Mouse (Mus musculus): ENCODE measurements around the gene Nrbf2.

Nrbf2 gene

DNA sequence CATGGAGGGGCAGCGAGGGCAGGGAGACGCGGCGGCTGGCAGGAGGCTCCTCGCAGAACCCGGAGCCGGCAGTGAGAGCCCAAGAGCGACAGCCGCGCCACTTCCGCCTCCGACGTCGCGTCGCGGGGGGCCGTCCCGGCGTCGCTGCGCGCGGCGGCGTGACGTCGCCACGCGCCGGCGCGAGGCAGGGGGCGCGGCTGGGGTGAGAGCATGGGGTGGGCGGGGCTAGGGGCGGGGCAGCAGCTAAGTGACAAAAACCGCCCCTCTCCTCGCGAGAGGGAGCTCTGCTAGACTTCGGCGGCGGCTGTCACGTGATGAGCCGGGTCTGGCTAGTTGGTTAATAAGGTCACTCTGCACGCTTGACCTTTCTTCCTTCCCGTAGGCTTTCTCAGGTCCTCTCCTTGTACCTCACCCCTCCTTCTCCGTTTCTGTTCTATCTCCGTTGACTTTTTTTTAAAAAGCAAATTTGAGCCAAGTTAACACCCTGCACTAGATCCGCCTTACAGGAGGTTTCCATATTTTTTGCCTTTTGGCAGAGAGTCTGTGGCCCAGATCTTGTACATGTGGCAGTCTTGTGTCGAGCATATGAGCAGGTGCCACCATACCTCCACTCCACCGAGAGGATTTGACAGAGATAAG is at the start of gene Nrbf2:
Gene Nrbf2, minus strand, starts transcription at position 130 of the 639 bp plus-strand sequence.
- peak; percentile 66 for DNase-seq (ENCODE audit: extremely low read depth, low read depth)

DNA sequence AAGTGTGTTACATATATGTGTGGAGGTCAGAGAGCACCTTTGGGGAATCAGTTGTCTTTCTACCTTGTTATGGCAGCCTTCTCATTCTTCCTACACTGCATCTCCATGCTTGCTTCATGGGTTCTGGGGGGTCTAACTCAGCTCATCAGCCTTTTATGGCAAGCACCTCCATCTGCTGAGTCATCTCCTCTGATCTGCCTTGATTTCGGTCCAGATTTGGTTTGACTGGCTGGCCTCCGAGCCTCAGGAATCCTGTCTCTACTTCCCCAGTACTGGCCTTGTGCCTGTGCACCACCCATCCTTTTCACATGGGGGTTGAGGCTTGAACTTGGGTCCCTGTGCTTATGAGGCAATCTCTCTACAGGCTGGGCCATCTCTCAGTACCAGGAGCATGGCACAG is 45.5 kb upstream of the Nrbf2 start:
- no peak for DNase-seq (ENCODE audit: extremely low read depth, low read depth)

DNA sequence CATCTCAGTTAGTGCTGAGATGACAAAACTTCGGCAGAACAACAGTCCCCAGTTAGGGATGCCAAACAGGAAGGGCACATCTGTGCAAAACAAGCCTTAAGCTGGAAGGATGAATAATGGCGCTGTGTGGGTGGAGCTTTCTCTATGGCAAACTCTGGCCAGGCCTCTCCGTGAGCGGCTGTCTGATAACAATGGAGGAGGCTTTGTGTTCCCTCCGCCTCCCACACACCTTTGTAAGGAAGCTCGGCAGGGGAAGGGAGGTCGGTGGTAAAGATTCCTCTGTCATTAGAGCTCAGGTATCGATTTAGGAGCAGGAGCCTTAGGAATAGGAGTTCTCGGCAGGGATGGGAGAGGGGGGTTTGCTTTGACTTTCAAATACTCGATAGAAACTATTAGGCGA is 44.6 kb upstream of the Nrbf2 start:
- DNase-seq (ENCODE audit: extremely low read depth, low read depth): no peak

DNA sequence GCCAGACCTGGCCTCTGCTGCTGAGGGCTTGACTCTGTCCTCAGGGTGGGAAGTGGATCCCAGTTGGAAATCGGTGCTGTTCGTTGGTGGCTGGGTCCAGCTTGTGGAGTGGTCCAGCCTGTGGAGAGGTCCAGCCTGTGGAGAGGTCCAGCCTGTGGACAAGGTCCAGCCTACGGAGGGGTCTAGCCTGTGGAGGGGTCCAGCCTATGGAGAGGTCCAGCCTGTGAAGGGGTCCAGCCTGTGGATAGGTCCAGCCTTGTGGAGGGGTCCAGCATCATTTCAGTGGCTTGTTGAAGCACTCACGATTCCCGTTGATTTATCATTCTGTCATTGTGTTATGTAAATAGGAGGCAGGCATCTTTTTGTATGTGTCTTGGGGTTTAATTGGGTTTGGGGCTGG is 43.1 kb upstream of the Nrbf2 start:
- DNase-seq (ENCODE audit: extremely low read depth, low read depth): no peak

DNA sequence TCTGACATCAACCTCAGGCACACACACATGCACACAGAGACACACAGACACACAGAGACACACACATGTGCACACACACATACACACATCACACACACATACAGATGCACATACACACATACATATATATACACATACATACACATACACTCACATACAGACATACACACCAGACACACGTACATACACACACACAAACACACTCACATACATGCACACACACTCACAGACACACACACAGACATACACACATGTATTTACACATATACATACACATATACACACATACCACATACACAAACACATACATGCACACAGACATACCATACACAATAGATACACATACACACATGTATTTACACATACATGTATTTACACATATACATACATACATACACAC is 38.9 kb upstream of the Nrbf2 start:
- DNase-seq (ENCODE audit: extremely low read depth, low read depth): no peak

DNA sequence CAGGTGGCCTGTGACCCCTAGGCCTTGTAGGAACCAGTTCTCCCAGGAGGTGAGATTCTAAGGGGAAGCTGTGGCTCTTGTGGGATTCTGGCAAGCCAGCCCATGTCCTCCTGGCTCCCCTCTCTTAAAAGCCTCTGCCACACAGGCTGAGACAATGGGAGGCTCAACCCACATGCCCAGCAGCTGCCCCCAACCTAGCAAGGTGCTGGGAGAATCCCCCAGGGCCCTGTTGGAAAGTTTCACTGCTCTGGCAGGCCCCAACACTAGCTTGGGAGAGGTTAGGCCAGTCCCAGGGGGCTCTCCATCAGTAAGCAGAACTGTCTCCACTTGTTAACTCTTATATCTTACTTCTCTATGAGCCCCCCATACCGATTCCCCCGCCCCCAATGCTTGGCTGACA is 36.3 kb upstream of the Nrbf2 start:
- no peak for DNase-seq (ENCODE audit: extremely low read depth, low read depth)

DNA sequence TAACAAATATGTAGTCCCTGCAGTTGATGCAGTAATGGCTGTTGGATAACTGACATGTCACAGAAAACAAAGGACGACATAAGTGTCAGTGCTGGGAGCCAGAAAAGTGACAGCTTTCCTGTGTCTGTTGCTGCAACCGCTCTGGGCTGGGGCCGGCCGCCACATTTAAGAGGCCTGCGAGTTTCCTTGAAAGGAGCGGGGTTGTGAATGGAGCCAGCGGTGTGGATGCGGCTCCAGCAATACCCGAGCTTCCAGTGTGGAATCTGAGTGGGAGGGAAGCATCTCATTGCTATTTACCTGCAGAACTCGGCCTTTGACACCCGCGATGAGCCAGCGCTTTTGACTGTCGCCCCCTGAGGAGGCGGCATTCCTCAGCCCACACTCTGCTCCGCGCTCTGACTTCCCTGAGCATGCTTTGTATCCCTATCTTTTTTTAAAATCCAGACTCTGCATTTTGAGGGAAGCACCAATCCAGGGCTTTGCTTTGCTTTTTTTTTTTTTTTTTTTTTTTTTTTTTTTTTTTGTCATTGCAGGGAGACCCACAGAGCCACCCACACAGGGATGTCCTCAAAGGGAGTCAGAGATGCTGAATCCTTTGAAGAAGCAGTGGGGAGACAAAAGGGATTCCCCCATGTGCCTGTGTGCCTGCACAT is 35.2 kb upstream of the Nrbf2 start:
- no peak for DNase-seq (ENCODE audit: extremely low read depth, low read depth)

DNA sequence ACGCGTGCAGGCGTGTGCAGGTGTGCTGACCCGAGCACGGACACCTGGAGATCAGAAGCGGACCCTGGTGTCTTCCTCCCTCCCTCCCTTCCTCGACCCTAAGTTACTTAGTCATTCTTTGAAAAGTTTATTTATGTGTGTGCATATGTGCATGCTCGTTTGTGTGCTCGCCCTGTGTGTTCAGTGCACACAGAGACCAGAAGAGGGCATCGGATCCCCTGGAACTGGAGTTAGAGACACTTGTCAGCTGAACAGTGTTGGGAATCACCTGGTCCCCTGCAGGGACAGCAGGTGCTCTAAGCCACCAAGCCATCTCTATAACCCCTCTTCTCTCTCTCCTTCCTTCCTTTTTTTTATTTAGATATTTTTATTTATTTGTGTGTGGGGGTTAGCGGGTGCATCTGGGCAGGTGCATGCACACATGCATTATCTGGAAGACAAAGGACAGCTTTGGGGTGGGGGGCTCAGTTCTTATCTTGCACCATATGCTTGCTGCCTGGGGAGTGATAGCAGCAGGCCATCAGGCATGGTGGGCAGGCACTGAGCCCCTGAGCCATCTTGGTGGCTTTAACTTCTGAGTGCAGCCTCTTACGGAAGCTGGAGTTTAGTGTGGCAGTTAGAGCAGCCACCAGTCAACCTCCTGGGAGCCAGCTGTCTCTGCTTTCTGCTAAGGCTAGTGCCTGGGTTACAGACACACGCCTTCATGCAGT is 34.1 kb upstream of the Nrbf2 start:
- DNase-seq (ENCODE audit: extremely low read depth, low read depth): no peak

DNA sequence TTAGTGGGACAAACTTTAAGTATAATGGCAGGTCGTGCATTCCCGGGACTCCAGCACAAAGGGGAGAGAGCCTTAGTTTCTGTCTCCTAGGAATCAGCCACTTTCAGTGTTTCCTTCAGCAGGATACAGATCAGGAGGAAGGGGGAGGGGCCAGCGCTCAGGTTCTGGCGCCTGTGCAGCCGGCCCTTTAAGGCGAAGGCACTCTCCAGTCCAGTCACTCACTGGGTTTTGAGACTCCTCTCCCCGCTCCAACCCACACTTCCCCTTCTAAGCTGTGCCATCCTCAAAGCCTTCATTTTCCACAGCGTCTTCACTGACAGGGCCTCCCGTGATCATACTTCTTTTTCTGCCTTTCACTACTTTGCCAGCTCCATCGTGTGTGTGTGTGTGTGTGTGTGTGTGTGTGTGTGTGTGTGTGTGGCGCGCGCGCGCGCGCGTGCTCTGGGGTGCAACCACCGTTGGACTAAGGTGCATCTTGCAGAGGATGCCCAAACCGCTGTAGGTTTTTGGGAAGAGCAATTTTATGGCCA is 32.9 kb upstream of the Nrbf2 start:
- no peak for DNase-seq (ENCODE audit: extremely low read depth, low read depth)

DNA sequence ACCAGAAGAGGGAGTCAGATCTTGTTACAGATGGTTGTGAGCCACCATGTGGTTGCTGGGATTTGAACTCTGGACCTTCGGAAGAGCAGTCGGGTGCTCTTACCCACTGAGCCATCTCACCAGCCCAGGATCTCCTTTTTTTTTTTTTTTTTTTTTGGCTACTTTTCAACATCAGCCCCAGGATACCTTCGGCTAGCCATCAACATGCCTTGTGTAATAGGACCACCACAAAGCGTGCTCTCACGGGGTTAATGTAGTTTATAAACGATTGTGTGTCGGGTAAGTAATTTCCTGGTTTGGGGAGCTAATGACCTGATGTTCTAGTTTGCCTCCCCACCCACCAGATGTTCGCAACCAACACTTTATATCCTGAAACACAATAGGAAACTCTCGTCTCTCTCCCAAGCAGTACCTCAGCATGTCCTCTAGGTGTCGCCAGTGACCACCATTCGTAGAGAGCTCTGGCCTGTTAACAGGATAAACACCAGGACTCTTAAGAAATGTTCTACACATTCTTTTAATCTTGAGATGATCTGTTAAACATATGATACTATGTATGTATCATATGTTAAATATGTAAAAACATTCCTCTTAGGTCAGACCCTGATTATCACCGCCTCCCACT is 29.8 kb upstream of the Nrbf2 start:
- no peak for DNase-seq (ENCODE audit: extremely low read depth, low read depth)

DNA sequence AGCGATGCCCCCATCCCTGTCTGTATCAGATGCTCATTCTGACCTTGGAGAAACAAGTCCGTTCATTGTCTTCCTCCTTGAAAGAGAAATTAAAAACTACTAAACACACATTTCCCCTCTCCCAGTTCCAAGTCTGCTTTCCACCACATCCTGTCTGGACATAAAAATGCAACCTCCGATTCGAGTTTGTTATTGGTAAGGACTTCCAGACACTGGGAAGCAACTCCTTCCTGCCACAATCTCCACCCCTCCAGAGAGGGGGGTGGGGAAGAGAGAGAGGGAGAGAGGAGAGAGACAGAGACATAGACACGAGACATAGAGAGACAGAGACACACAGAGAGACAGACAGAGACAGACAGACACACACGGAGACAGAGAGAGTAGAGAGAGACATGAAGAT is 27.4 kb upstream of the Nrbf2 start:
- DNase-seq (ENCODE audit: extremely low read depth, low read depth): no peak

DNA sequence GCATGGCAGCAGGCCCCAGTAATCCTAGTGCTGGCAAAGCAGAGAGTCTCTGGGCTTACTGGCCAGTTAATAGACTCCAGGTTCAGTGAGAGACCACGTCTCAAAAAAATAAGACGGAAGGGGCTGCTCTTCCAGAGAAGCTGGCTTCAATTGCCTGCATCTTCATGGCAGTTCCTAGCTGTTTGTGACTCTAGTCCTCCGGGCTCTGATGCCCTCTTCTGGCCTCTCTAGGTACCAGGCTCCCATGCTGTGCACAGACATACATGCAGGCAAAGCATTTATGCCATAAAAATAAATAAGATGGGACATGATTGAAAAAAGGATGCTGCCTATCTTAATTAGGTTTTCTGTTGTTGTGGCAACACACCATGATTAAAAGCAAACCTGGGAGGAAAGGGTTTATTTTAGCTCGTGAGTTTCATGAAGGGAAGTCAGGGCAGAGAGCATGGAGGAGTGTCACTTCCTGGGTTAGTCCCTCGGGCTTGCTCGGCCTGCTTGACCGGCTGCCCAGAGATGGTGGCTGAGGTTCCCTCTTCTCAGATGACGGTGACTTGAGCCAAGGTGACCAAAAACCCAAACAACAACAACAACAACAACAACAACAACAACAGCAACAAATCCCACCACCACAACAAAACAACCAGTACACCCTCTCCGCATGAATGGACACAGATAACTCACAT is 26.3 kb upstream of the Nrbf2 start:
- no peak for DNase-seq (ENCODE audit: extremely low read depth, low read depth)

DNA sequence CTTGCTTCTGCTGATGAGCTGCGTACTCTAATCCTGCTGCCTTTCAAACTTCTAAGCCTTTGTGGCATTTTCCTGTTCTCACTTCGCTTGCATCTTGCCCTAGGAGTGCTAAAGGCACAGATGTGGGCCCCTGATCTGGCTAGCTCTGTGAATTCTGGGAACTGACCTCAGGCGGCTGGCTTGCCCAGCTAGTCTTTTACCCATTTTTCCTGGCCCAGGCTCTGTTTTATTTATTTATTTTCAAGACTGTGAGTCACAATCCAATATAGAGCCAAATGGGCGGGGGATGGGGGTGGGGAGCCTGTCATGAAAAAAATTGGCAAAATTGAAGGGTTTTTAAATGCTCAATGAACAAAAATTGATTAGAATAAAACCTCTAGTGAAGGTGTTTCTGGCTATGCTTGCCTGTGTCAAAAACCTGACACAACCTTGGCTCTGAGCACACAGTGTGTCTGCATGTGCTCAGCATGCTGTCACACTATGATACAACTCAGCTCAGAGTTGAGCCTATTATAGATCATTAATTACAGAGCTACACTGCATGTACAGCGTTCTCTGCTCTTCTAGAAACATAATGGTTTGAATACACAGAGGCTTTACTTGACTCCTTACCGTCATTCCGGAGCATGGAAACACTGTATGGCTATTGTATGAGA is 24.5 kb upstream of the Nrbf2 start:
- no peak for DNase-seq (ENCODE audit: extremely low read depth, low read depth)

DNA sequence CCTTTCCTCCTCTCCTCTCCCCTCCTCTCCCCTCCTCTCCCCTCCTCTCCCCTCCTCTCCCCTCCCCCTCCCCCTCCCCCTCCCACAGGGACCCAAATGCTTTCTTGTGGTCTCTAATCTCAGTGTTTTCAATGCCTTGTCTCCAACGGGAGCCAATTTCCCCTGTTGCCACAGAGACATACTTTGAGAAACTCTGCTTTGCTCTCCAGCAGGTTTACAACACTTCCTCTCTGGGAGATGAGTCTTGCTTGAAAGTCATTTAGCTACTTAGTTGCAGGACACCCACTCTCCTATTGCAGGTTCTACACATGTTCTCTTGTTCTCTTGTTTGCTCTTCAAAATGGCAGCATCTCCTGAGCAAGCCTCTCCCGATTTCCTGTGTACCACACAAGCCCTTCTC is 17.2 kb upstream of the Nrbf2 start:
- DNase-seq (ENCODE audit: extremely low read depth, low read depth): no peak

DNA sequence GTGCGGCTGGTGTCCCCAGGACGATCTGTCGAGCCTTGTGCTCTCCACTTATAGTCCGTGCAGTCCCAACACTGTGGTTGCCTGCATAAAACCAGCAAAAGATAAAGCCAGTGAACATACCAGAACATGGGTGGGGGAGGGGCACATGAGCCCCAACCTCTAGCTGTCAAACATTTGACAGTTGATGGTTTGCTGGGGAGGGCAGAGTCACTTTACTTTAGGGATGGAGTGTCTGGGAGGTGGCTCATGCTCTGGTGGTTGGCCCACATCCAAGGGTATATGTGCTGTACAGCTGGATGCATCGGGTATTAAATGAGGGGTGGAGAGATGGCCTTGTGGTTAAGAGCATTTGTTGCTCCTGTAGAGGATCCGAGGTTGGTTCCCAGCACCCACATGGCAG is 15.9 kb upstream of the Nrbf2 start:
- DNase-seq (ENCODE audit: extremely low read depth, low read depth): no peak

DNA sequence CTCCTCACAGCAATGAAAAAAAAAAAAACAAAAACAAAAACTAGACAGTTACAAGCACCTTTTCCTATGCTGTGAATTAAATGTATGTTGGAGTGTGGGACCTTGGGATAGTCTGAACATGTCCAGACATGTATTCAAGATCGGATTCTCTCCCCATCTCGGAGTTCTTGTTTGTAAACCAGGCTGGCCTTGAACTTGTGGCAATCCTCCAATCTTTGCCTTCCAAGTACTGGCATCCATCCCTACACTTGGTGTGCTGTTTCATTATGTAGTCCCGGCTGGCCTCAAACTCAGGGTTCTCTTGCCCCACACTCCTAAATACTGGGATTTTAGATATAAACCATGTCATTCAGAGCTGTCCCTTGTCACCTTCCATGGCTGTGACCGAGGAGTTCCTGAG is 14.2 kb upstream of the Nrbf2 start:
- DNase-seq (ENCODE audit: extremely low read depth, low read depth): no peak

DNA sequence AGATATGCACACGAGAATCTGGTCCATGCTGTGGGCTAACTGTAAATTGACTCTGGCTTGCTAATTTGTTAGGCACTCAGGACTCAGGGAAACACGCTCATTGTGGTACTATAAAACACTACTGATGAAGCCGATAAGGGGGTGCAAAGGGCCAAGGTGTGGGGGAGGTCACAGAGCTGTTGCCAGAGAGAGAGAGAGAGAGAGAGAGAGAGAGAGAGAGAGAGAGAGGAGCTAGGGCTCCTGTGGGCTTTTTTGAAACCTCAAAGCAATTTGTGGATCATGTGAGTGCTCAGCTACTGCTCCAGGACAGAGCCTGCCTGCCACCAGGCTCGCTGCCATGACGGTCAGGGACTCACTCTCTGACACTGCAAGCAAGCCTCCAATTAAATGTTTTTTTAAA is 13.8 kb upstream of the Nrbf2 start:
- no peak for DNase-seq (ENCODE audit: extremely low read depth, low read depth)

DNA sequence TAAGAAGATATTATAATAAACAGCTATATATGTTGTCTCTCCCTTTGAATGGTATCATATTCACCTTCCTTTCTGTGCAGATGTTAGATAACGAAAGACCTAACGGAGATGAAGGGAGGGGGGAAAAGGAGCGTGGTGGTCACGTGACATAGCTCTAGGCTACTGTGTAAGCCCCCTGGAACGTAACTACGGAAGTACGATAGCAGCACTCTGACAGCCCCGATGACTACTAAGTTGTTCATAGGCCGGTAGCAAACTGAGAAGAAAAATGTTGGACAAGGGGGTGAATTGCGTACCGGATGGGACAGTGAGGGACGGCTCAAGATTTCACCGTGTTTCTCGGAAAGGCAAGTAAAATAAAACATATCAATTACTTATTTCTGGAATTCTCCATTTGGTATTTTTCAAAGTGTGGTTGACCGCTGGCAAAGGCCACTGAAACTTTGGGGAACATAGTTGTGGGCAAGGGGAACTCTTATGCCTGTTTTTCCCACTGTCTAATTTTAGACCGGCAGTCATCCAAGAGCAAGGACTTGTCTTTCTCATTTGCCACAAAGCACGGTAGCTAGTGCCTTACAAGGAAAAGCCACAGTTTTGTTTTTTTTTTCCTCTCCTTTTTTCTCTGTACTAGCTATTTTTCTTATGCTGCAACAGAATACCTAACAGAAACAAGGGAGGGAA is 12.2 kb upstream of the Nrbf2 start:
- peak; percentile 97 for DNase-seq (ENCODE audit: extremely low read depth, low read depth)

DNA sequence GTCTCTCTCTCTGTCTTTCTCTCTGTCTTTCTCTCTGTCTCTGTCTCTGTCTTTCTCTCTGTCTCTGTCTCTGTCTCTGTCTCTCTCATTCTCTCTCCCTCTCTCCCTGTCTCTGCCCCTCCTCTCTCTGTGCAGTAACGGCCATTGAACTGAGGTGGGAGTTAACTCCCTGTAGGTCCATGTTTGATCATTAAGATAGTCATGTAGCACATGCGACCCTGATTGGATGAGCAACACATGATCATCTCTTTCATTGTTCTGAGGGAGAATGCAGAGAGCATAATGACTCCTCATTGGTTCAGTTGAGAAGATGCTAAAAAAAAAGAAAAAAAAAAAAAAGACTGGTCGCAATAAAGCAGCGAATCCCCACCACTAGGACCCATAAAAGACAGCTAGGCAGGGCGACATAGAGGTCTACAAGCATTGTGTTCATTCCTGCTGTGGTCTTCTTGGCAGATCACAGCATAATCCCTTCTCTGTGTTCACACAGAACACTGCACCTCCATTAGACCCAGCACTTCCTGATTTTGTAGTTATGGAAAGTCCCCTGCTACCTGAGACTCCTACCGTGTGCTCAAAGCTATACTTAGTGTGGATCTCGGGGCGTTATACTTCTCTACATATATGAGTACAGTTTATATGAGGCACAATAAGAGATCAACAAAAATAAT is 11.5 kb upstream of the Nrbf2 start:
- DNase-seq (ENCODE audit: extremely low read depth, low read depth): peak; percentile 76

DNA sequence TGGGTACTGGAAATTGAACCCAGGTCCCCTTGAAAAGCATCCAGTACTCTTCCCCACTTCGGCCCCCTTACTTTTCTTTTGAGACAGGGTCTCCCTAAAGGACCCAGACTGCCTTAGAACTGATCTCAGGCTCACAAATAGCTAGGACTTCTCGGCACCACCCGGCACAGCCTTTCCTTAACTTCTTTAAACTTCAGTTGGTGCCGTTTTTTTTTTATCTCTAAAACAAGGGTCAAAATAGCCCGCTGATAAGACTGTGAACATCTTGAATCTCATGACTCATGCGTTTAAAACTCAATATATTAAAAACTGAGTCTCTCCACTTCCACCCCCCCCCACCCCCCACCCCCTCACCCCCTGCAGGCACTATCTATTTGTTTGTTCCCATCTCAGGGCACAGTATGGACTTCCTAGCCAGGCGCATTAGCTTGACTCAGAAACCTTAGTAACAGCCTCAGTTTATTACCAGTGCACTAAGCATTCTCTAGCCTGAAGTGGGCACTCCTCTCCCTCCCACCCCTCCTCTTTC is 10.9 kb upstream of the Nrbf2 start:
- DNase-seq (ENCODE audit: extremely low read depth, low read depth): peak; percentile 55

Data from MEL-GATA-1-ER (cell line).